Mouse (Mus musculus) stomach, embryonic 14.5 days (tissue): ENCODE data around the gene Atxn7l1. TPM values are rescaled to one million over a fixed set of nuclear protein-coding genes. Genes with fewer than 3 reads are reported as not detected.
"Not testable (repeated sequence)": the region's sequence is repeated elsewhere in the genome, so short reads cannot be mapped to it uniquely, and the experiment has no call there.

ENCODE experiments used
- ATAC-seq: fragments of 200-750 bp; cut with Nextera tagmentation; 2 replicates; pipeline ENCODE4 v1.8.0; 2017; ENCODE audit warnings: low read depth, moderate TSS enrichment; ENCODE audit not compliant: insufficient number of reproducible peaks, insufficient read depth, low FRiP score
- H3K27ac ChIP-seq: fragments of 300-500 bp; sonication (generic); 2 replicates; pipeline ENCODE4 v1.5.1; 2014; ENCODE audit warnings: mild to moderate bottlenecking, low read length, moderate library complexity, mixed read lengths
- H3K27me3 ChIP-seq: fragments of 300-500 bp; sonication (generic); 2 replicates; pipeline ENCODE4 v1.6.1; 2014; ENCODE audit warnings: low read length, control low read depth, mixed read lengths; ENCODE audit not compliant: control insufficient read depth, insufficient read depth
- H3K36me3 ChIP-seq: fragments of 300-500 bp; sonication (generic); 2 replicates; pipeline ENCODE4 v1.6.1; 2014; ENCODE audit warnings: mild to moderate bottlenecking, control low read depth, low read length, moderate library complexity, mixed read lengths; ENCODE audit not compliant: control insufficient read depth, insufficient read depth
- H3K4me1 ChIP-seq: fragments of 300-500 bp; sonication (generic); 2 replicates; pipeline ENCODE4 v1.6.1; 2014; ENCODE audit warnings: low read length, control low read depth, mixed read lengths; ENCODE audit not compliant: control insufficient read depth, insufficient read depth
- H3K4me2 ChIP-seq: fragments of 300-500 bp; sonication (generic); replicated peaks from 2 replicates; pipeline ENCODE4 v1.6.1; 2014; ENCODE audit warnings: low read depth, low read length, control low read depth
- H3K4me3 ChIP-seq: fragments of 300-500 bp; sonication (generic); 2 replicates; pipeline ENCODE4 v1.5.1; 2014; ENCODE audit warnings: low read depth, low read length, control low read depth
- H3K9ac ChIP-seq: fragments of 300-500 bp; sonication (generic); replicated peaks from 2 replicates; pipeline ENCODE4 v1.6.1; 2014; ENCODE audit warnings: low read depth, mild to moderate bottlenecking, control low read depth, low read length, moderate library complexity, mixed read lengths
- H3K9me3 ChIP-seq: fragments of 300-500 bp; sonication (generic); 2 replicates; pipeline ENCODE4 v1.6.1; 2016; ENCODE audit warnings: low read depth, low read length, control low read depth; ENCODE audit not compliant: control insufficient read depth
- WGBS: fragments of 180-500 bp; shearing (Covaris S2); extraction: QIAGEN DNeasy Blood & Tissue Kit; methylation state at CpG from one replicate; pipeline ENCODE4 v1.1.7; 2014; 5-methylcytosine and 5-hydroxymethylcytosine counted together
- polyA plus RNA-seq: library from polyadenylated mRNA; unstranded; fragments of >200 nt; fragmentation: Nextera tagmentation; extraction: Ambion mirVana; gene quantifications from 2 replicates; pipeline ENCODE4 v1.2.1, GENCODE M21; 2014

The Atxn7l1 gene
- polyA plus RNA-seq, 1 experiment from 2014 or later: 21.5 TPM

DNA sequence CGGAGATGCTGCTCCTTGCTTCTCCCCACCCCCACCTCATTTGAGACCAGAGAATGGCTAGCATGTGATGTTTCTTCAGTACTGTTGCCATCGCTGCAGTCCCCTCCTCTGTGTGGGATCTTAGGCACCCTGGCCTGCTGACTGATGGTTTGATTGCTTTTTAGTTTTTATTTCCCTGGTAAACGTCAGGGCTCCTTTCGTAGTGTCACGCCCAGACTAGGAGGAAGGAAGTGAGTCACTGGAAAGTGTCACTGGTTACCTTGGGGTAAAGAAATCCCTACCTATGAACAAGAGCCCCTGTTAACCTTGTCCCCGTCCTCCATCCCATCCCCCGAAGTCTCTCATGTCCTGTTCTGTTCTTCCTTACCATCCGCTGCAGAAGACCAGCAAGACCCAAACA is 10.8 kb downstream of the Atxn7l1 start:
- Histone ChIP-seq H3K9me3 (no peaks in the 10 kb centered on the region), H3K9ac (no peak overlapping the region), H3K27ac (no peak overlapping the region), H3K36me3 (no peaks in the 10 kb centered on the region), H3K4me2 (no peak overlapping the region), H3K4me1 (peaks cover 4% of the 10 kb centered on the region; the same call in 1 of the 2 replicates), H3K27me3 (no peaks in the 10 kb centered on the region), H3K4me3 (no peak overlapping the region)
- no peak for ATAC-seq
- WGBS: 61% methylated on average over 8 of the region's 8 CpGs

DNA sequence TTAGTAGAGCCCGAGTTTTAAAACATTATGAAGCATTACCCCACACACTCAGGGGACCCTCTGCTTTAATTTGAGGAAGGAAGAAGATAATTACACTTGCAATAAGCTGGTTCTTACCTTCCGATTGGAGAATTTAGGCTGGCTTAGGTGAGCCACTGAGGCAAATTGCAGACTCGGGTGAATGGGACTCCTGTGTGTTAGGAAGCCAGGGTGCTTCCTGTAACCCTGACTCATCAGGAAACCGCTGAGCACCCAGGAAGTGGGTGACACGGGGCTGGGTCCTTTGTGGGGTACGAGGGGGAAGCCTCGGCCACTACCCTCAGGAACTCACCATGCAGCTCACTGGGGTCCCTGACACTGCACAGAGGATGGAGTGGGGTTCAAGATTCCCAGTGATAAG is 12.9 kb downstream of the Atxn7l1 start:
- WGBS: 80% methylated on average over 7 of the region's 7 CpGs
- H3K9me3 ChIP-seq: no peaks in the 10 kb centered on the region
- H3K27me3 ChIP-seq: no peaks in the 10 kb centered on the region
- no peak overlapping the region for H3K27ac ChIP-seq
- no peaks in the 10 kb centered on the region for H3K36me3 ChIP-seq
- H3K9ac ChIP-seq: no peak overlapping the region
- H3K4me2 ChIP-seq: no peak overlapping the region
- peaks cover 4% of the 10 kb centered on the region; the same call in 1 of the 2 replicates for H3K4me1 ChIP-seq
- ATAC-seq: no peak
- H3K4me3 ChIP-seq: no peak overlapping the region

DNA sequence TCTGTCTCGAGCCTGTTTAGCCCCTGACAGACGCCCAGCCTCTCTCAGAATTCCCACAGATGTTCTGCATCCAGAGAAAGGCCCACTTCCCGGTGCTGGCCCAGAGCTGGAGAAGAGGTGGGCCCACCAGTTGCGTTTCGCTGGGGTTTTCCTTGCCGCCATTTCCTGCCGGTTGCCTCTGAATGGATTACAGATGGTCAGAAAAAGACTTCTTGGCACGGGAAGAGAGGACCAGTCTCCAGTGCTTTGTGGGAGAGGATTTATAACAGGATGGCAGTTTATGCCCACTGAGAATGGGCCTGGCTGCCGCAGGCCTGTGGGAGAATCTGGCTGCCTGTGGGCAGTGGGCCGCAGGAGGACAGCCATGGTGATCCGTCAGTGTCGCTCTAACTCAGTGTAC is 15.0 kb downstream of the Atxn7l1 start:
- WGBS: 31% methylated on average over 12 of the region's 12 CpGs
- Histone ChIP-seq H3K36me3 (no peaks in the 10 kb centered on the region), H3K4me1 (peaks cover 4% of the 10 kb centered on the region; the same call in 1 of the 2 replicates), H3K4me2 (peak overlapping the region; percentile 16; the same call in 1 of the 2 replicates), H3K9ac (no peak overlapping the region), H3K4me3 (no peak overlapping the region), H3K9me3 (no peaks in the 10 kb centered on the region), H3K27ac (peak overlapping the region; percentile 72; the same call in 1 of the 2 replicates), H3K27me3 (no peaks in the 10 kb centered on the region)
- 0 out of 2 replicates have a peak, but pooled peaks have one; percentile 29 for ATAC-seq

DNA sequence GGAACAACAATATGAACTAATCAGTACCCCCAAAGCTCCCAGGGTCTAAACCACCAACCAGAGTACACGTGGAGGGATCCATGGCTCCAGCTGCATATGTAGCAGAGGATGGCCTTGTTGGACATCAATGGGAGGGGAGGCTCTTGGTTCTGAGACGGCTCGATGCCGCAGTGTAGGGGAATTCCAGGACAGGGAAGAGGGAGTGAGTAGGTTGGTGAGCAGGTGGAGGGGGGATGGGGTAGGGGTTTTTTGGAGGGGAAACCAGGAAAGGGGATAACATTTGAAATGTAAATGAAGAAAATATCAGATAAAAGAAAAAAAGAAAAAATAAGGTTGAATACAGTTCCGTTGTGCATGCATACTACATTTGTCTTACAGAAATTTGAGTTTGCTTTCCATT is 16.5 kb downstream of the Atxn7l1 start:
- WGBS: 91% methylated on average over 5 of the region's 5 CpGs
- not testable (repeated sequence) for H3K4me2 ChIP-seq, ATAC-seq, H3K27ac ChIP-seq, H3K27me3 ChIP-seq, H3K36me3 ChIP-seq, H3K9me3 ChIP-seq, H3K9ac ChIP-seq, H3K4me1 ChIP-seq, H3K4me3 ChIP-seq

DNA sequence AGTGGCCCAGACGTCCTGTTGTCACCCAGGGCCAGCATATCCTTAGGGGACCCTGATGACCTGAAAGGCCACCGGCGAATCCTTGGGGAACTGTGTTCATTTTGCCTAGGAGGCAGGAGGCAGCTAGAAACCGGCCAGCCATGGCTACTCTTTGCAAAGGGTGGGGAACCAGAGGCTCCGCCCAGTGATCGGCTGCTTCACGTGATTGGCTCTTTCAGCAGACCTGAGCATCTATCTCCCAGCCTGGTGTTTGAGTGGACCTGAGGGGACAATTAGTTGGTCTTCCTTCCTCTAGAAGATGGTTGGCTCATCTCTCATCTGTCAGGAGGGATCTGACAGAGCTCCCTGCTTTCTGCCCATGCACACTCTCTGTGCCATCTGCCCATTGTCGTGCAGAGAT is 19.2 kb downstream of the Atxn7l1 start:
- no peak overlapping the region for H3K9ac ChIP-seq
- no peak overlapping the region for H3K27ac ChIP-seq
- ATAC-seq: no peak
- H3K4me1 ChIP-seq: peaks cover 4% of the 10 kb centered on the region; the same call in 1 of the 2 replicates
- 53% methylated on average over 8 of the region's 8 CpGs for WGBS
- H3K9me3 ChIP-seq: no peaks in the 10 kb centered on the region
- no peak overlapping the region for H3K4me2 ChIP-seq
- H3K36me3 ChIP-seq: no peaks in the 10 kb centered on the region
- H3K27me3 ChIP-seq: no peaks in the 10 kb centered on the region
- no peak overlapping the region for H3K4me3 ChIP-seq

DNA sequence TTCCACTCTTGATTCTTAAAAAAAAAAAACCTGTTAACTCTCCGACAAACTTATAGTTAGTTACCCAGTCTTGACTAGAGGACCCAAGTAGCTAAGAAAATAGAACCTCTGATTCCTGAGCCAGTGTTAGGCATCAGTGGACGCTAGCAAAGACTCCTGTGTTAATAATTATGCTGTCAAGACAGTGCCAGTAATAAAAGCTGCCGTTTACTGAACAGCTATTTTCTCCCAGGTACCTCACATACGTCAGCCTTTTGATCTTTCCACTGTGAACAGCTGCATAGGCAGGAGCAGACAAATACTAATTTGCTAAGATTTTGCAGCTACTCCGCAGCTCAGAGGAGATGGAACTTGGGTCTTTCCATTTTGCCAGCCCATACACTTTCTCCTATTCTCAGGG is 20.1 kb downstream of the Atxn7l1 start:
- no peak overlapping the region for H3K9ac ChIP-seq
- no peaks in the 10 kb centered on the region for H3K9me3 ChIP-seq
- peaks cover 3% of the 10 kb centered on the region; the same call in 1 of the 2 replicates for H3K4me1 ChIP-seq
- H3K27ac ChIP-seq: no peak overlapping the region
- H3K36me3 ChIP-seq: no peaks in the 10 kb centered on the region
- no peaks in the 10 kb centered on the region for H3K27me3 ChIP-seq
- WGBS: 79% methylated on average over 5 of the region's 5 CpGs
- H3K4me3 ChIP-seq: no peak overlapping the region
- H3K4me2 ChIP-seq: no peak overlapping the region
- ATAC-seq: no peak

DNA sequence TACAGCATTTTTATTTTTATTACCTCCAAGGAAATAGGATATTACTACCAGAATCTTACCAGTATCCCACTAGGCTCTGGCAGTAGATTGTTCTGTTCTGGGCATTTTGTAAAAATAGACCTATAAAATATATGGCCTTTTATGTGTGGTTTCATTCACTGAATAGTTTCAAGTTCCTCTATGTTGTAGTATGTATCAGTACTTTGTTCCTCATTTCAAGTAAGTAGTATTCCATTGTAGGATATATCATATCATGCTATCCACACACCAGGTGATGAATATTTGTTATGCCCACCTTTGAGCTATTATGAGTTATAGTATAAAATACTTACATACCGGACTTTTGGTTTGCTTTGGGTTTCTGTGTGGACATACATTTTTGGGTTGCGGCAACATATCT is 21.0 kb downstream of the Atxn7l1 start:
- no peaks in the 10 kb centered on the region for H3K27me3 ChIP-seq
- no peak overlapping the region for H3K9ac ChIP-seq
- no peak for ATAC-seq
- H3K4me1 ChIP-seq: no peaks in the 10 kb centered on the region
- no peaks in the 10 kb centered on the region for H3K9me3 ChIP-seq
- WGBS: 94% methylated on average over 2 of the region's 2 CpGs
- H3K36me3 ChIP-seq: no peaks in the 10 kb centered on the region
- H3K27ac ChIP-seq: no peak overlapping the region
- no peak overlapping the region for H3K4me2 ChIP-seq
- H3K4me3 ChIP-seq: no peak overlapping the region

DNA sequence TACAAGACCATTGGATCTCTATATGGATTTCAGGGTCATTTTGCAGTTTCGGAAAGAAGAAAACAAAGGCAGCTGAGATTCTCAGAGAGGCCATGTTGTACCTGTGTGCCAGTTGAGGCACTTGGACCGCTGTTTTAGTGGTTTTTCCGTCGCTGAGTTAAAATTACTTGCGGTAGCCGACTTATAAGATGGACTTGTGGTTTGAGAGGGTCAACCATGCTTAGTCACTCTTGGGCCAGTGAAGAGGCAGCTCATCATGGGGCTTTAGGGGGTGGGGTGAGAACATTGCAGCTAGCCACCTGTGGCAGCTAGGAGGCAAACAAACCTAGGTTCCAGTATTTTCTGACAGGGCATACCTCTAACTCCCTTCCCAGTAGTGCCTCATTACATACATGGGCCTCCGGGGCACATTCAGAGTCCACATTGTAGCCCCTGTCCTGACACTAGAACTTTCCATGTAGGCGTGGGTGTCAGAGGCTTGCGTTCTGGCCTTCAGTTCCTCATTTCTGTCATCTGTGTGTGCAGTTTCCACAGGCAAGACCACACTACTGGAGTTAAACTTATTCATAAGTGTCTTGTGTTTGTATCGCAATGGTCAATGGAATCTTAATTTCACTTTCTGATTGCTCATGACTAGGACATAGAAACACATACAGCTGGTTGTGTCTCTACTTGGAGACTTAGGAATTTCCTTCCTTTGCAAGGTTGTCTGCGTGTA is 22.4 kb downstream of the Atxn7l1 start:
- H3K4me2 ChIP-seq: no peak overlapping the region
- H3K36me3 ChIP-seq: no peaks in the 10 kb centered on the region
- no peak overlapping the region for H3K9ac ChIP-seq
- no peaks in the 10 kb centered on the region for H3K9me3 ChIP-seq
- H3K4me1 ChIP-seq: peaks cover 10% of the 10 kb centered on the region
- H3K4me3 ChIP-seq: no peak overlapping the region
- ATAC-seq: no peak
- H3K27me3 ChIP-seq: no peaks in the 10 kb centered on the region
- no peak overlapping the region for H3K27ac ChIP-seq
- WGBS: 92% methylated on average over 11 of the region's 11 CpGs

DNA sequence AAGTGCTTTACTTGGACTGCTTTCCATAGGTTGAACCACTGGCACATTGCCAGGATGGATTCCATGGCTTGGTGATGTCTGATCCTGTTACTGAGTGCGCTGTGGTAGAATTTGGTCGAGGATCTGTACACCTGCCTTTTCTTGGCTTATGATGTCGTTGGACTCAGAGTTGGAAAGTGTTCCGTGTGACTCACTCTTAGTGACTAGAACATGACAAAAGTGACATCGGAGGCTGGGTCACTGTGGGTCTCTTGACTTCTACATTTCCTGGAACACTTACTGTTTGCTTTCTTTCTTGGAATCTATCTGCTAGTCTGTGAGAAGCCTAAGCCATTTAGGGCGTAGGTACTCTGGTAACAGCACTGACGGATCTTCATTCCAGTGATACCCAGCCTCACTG is 23.3 kb downstream of the Atxn7l1 start:
- Histone ChIP-seq H3K27ac (no peak overlapping the region), H3K36me3 (no peaks in the 10 kb centered on the region), H3K4me3 (no peak overlapping the region), H3K9me3 (no peaks in the 10 kb centered on the region), H3K4me1 (peaks cover 16% of the 10 kb centered on the region), H3K9ac (no peak overlapping the region), H3K27me3 (no peaks in the 10 kb centered on the region), H3K4me2 (no peak overlapping the region)
- 83% methylated on average over 7 of the region's 7 CpGs for WGBS
- no peak for ATAC-seq
